Mouse (Mus musculus) 3T3-L1 (cell line): ENCODE measurements around the gene Arhgef15.

Experiments
- DNase-seq: peaks from one replicate; pipeline ENCODE4 v3.0.0-alpha.2; 2015; ENCODE audit warnings: low read depth, low spot score

The Arhgef15 gene

GRCm38 (mm10) chr11:68893911-68894464 lies 63.3 kb downstream of the Arhgef15 start:
- no peak for DNase-seq
